10 mouse cellular contexts compared by ENCODE assay signal in genomic region chr3:145684604-145685441, GRCm38 (mm10). TPM values are rescaled to one million over a fixed set of nuclear protein-coding genes. Genes with fewer than 3 reads are reported as not detected.
DNase-seq lines count a peak whose midpoint lies in the region; ATAC-seq and TF ChIP-seq lines count a peak whose summit lies in the region.
"Had no signal": no experiment of that assay in that cellular context is flagged by ENCODE, and none has a peak within 500 bp of the region (broad histone marks: within the 10 kb centered on the region; RNA-seq: fewer than 3 reads in every experiment).

No protein-coding gene starts in this region.

- H3K4me3 ChIP-seq in limb, embryonic 15.5 days, result no peak overlapping the region
- no peak overlapping the region for H3K4me3 ChIP-seq in stomach, postnatal 0 days (ENCODE audit: low read depth, low read length)
- no peak overlapping the region for H3K4me3 ChIP-seq in midbrain, embryonic 10.5 days
- H3K4me3 ChIP-seq: erythroblast, embryonic 14.5 days had no signal

- H3K4me2 ChIP-seq in limb, embryonic 15.5 days, result no peak overlapping the region
- H3K4me2 ChIP-seq in stomach, postnatal 0 days (replicated peaks; ENCODE audit: low read depth), result 0 out of 2 replicates have a peak overlapping the region, but pooled peaks have one; percentile 20

- no peak for TF ChIP-seq EP300 in stomach, postnatal 0 days (optimal IDR thresholded peaks at IDR 0.05)

- H3K4me1 ChIP-seq in limb, embryonic 15.5 days, result peaks cover 20% of the 10 kb centered on the region
- H3K4me1 ChIP-seq in stomach, postnatal 0 days (replicated peaks; ENCODE audit: control insufficient read depth, insufficient read depth), result no peaks in the 10 kb centered on the region
- H3K4me1 ChIP-seq in midbrain, embryonic 10.5 days, result peaks cover 9% of the 10 kb centered on the region

- ATAC-seq in limb, embryonic 15.5 days (ENCODE audit: insufficient number of reproducible peaks, low FRiP score, low TSS enrichment, low read depth), result peak; percentile 66
- ATAC-seq in stomach, postnatal 0 days (ENCODE audit: low FRiP score, low TSS enrichment), result peak; percentile 74
- ATAC-seq: activated CD4-positive, CD25-positive, alpha-beta regulatory T cell, adult 4 months had no signal

- no peaks in the 10 kb centered on the region for H3K9me3 ChIP-seq in limb, embryonic 15.5 days
- H3K9me3 ChIP-seq in stomach, postnatal 0 days (ENCODE audit: control insufficient read depth, low read length), result no peaks in the 10 kb centered on the region
- no peaks in the 10 kb centered on the region for H3K9me3 ChIP-seq in midbrain, embryonic 10.5 days (replicated peaks)

- H3K27ac ChIP-seq in limb, embryonic 15.5 days, result peak overlapping the region; percentile 85
- H3K27ac ChIP-seq in stomach, postnatal 0 days (replicated peaks), result no peak overlapping the region
- H3K27ac ChIP-seq in midbrain, embryonic 10.5 days (replicated peaks), result no peak overlapping the region; the same call in 1 of the 2 replicates

- no peaks in the 10 kb centered on the region for H3K27me3 ChIP-seq in limb, embryonic 15.5 days
- H3K27me3 ChIP-seq in stomach, postnatal 0 days (ENCODE audit: control insufficient read depth, insufficient read depth, low read length), result no peaks in the 10 kb centered on the region
- H3K27me3 ChIP-seq in midbrain, embryonic 10.5 days (ENCODE audit: low read depth, poor library complexity, severe bottlenecking), result no peaks in the 10 kb centered on the region

- whole genome bisulfite sequencing in limb, embryonic 15.5 days, result 36% methylated on average over 19 of the region's 19 CpGs
- WGBS in stomach, postnatal 0 days, result 38% methylated on average over 19 of the region's 19 CpGs
- WGBS in midbrain, embryonic 10.5 days, result 45% methylated on average over 19 of the region's 19 CpGs

- DNase-seq in urinary bladder, adult 18-20 months (ENCODE audit: low spot score in 2 of 2), result peak; percentile 6 to 23
- DNase-seq in urinary bladder, postnatal 4 days (ENCODE audit: low spot score in 2 of 2), result no peak
- peak; percentile 45 to 53 for DNase-seq in gastrocnemius, adult 8-10 months (ENCODE audit: low spot score in 2 of 2)
- peak; percentile 64 for DNase-seq in stomach, postnatal 0 days (ENCODE audit: low spot score)
- DNase-seq in left cerebral cortex, adult 8-10 months (ENCODE audit: low spot score in 2 of 2), result no peak
- no peak for DNase-seq in midbrain, embryonic 10.5 days (ENCODE audit: low spot score)
- DNase-seq in frontal cortex, postnatal 10 days (ENCODE audit: low spot score in 2 of 2), result no peak

- no peak for TF ChIP-seq CTCF in stomach, postnatal 0 days (IDR thresholded peaks at IDR 0.05; ENCODE audit: low read depth)

- no peak overlapping the region for H3K9ac ChIP-seq in limb, embryonic 15.5 days
- no peak overlapping the region for H3K9ac ChIP-seq in stomach, postnatal 0 days (ENCODE audit: low read length)

- no peaks in the 10 kb centered on the region for H3K36me3 ChIP-seq in limb, embryonic 15.5 days
- no peaks in the 10 kb centered on the region for H3K36me3 ChIP-seq in stomach, postnatal 0 days (ENCODE audit: control insufficient read depth, insufficient read depth, low read length)
- H3K36me3 ChIP-seq in midbrain, embryonic 10.5 days, result no peaks in the 10 kb centered on the region

RNA-seq across cellular contexts. Expression of gene Ccn1, which starts 35.0 kb away (rescaled TPM):
- total RNA-seq in gastrocnemius, adult 8-10 months (2022), result 10 to 100 TPM; 23.0 to 53.4 (median 30.3) TPM
- 92.0 and 104 TPM in 2 replicates for polyA plus RNA-seq in limb, embryonic 15.5 days (2015; fragmentation: Nextera tagmentation; extraction: Ambion mirVana)
- polyA plus RNA-seq in stomach, postnatal 0 days (2015; fragmentation: Nextera tagmentation; extraction: Ambion mirVana), result 78.5 and 84.9 TPM in 2 replicates
- 10 to 100 TPM in 1 of 4 experiments, 1 to 10 TPM in 3; 3.6 to 11.7 (median 5.4) TPM for total RNA-seq in left cerebral cortex, adult 8-10 months (2022)
- 32.5 and 36.2 TPM in 2 replicates for polyA plus RNA-seq in midbrain, embryonic 10.5 days (2016; fragmentation: Nextera tagmentation; extraction: Ambion mirVana)
- polyA plus RNA-seq: activated CD4-positive, CD25-positive, alpha-beta regulatory T cell, adult 4 months had no signal

Comparison
In these comparisons a context has a peak if more than half of its experiments do, and no peak if none do; other contexts are left out.
1. DNase-seq: peak in urinary bladder, adult 18-20 months (2 of 2), gastrocnemius, adult 8-10 months (2 of 2) and stomach, postnatal 0 days (single experiment); none in urinary bladder, postnatal 4 days (0 of 2), left cerebral cortex, adult 8-10 months (0 of 2), midbrain, embryonic 10.5 days (single experiment) and frontal cortex, postnatal 10 days (0 of 2).